Mouse (Mus musculus) cerebellum, postnatal 14 days (tissue): ENCODE measurements around the gene Gsta1.
A peak's percentile ranks its signal among the peaks of the same experiment; 100 is the strongest.
"Not testable (repeated sequence)": the region's sequence is repeated elsewhere in the genome, so short reads cannot be mapped to it uniquely, and the experiment has no call there.

Experiments used
- DNase-seq, 2 experiments: peaks; one replicate each; pipeline ENCODE4 v3.0.0; 2021; ENCODE audit warnings: mixed read lengths in 2 of 2

The Gsta1 gene

GRCm38 (mm10) chr9:78230461-78230860 lies at the start of gene Gsta1:
Gsta1 (plus strand) TSS chr9:78230656.
- DNase-seq = not testable (repeated sequence)

GRCm38 (mm10) chr9:78182474-78182873 lies 48.0 kb upstream of the Gsta1 start, which contains the start of gene Gsta4:
Gsta4 (plus strand) TSS chr9:78182774.
- DNase-seq = not testable (repeated sequence)

- no peak for DNase-seq
These were observed 44.8 kb upstream of the Gsta1 start for GRCm38 (mm10) chr9:78185686-78186085.

- no peak for DNase-seq
These were observed 41.5 kb upstream of the Gsta1 start for GRCm38 (mm10) chr9:78188910-78189309.

GRCm38 (mm10) chr9:78190651-78191634 lies 39.5 kb upstream of the Gsta1 start:
- DNase-seq = no peak

- peak; percentile 32 to 38 for DNase-seq
These were observed 38.7 kb upstream of the Gsta1 start for GRCm38 (mm10) chr9:78191736-78192135.

GRCm38 (mm10) chr9:78193902-78194597 lies 36.4 kb upstream of the Gsta1 start:
- DNase-seq = peak; percentile 58 to 72

GRCm38 (mm10) chr9:78195034-78195433 lies 35.4 kb upstream of the Gsta1 start:
- DNase-seq = peak; percentile 27 to 30

- DNase-seq = no peak
These were observed 32.7 kb upstream of the Gsta1 start for GRCm38 (mm10) chr9:78197801-78198200.

- DNase-seq = no peak
These were observed 26.3 kb upstream of the Gsta1 start for GRCm38 (mm10) chr9:78204194-78204593.

- no peak for DNase-seq
These were observed 21.5 kb upstream of the Gsta1 start for GRCm38 (mm10) chr9:78208956-78209355.

GRCm38 (mm10) chr9:78210079-78210478 lies 20.4 kb upstream of the Gsta1 start:
- no peak for DNase-seq

- DNase-seq = no peak
These were observed 19.6 kb upstream of the Gsta1 start for GRCm38 (mm10) chr9:78210821-78211220.

- DNase-seq = no peak
These were observed 18.9 kb upstream of the Gsta1 start for GRCm38 (mm10) chr9:78211521-78211920.

GRCm38 (mm10) chr9:78212341-78213049 lies 18.0 kb upstream of the Gsta1 start:
- DNase-seq = no peak

GRCm38 (mm10) chr9:78217074-78217473 lies 13.4 kb upstream of the Gsta1 start:
- no peak for DNase-seq

GRCm38 (mm10) chr9:78222616-78223015 lies 7.8 kb upstream of the Gsta1 start:
- DNase-seq = no peak

GRCm38 (mm10) chr9:78223221-78223902 lies 7.1 kb upstream of the Gsta1 start:
- no peak for DNase-seq

- no peak for DNase-seq
These were observed 6.0 kb upstream of the Gsta1 start for GRCm38 (mm10) chr9:78224418-78224817.

GRCm38 (mm10) chr9:78225304-78225703 lies 5.2 kb upstream of the Gsta1 start:
- DNase-seq = no peak

- DNase-seq = no peak
These were observed 2.3 kb upstream of the Gsta1 start for GRCm38 (mm10) chr9:78228122-78228521.

- not testable (repeated sequence) for DNase-seq
These were observed 798 bp upstream of the Gsta1 start for GRCm38 (mm10) chr9:78229658-78230057.
